Mouse (Mus musculus): ENCODE data around the gene Gm21292.
"Not testable (repeated sequence)": the region's sequence is repeated elsewhere in the genome, so short reads cannot be mapped to it uniquely, and the experiment has no call there.

DNA sequence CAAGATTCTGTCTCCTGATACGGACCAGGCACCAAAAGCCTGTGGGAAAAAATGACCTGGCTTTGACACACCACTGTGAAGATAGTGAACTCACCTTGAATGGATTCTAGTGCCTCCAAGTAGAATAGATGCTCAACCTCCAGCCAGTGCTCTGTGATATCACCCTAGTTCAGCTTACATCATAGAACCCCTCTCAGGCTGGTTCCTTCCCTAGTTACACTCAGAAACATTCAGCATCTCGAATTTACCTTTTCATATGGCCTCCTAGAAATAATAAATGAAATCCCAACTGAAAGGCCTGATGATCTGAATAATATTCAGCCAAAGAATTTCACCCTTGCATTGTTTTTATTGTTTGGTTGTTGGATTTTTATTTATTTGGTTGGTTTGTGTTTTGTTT is at the start of gene Gm21292:
- not testable (repeated sequence) for TF ChIP-seq POLR2A (IDR thresholded peaks at IDR 0.05; ENCODE audit: borderline replicate concordance, control insufficient read depth, low read depth, low read length); CTCF (IDR thresholded peaks at IDR 0.05; ENCODE audit: control insufficient read depth, insufficient read depth, low read length)

All from bone marrow, adult 2 months (tissue).